Mouse (Mus musculus): Measurements from ENCODE around the gene Hist1h3a.

DNA sequence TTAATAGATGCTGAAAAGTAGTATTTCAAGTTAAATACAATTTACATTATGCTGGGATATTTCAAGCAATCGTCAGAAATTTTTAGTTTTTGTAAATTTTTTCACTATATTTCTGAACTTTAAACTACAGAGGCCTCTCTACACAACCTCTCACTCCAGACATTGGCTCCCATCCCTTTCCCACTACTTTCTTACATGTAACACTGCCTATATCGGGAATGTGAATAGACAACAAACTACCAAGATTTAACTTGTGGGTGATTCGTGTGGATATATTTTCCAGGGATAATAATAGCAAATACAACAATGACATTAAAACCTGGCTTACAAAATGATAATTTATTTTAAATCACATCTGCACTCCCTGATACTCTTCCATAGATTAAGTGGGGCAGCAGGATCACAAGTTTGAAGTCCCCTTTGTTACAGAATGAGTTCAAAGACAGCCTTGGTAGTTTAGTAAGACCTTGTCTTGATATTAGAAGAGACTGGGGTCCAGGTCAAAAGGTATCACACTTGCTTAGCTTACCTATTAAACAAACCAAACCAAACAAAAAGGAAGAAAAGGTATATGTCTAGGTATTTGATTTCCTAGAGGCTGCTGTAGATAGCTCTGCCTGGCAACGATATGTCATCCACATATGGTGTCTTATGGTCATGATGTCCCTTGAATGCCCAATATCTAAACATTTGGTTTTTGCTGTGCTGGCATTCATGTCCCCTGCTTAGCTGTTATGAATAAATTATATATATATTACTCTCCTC, 8.7 kb downstream of the Hist1h3a start:
- TF ChIP-seq POLR2A (IDR thresholded peaks at IDR 0.05; ENCODE audit: extremely low read depth, insufficient read depth, low read length) (no peak), CTCF (IDR thresholded peaks at IDR 0.05; ENCODE audit: low read depth, low read length) (no peak)

All from liver, adult 2 months (tissue).